Mouse (Mus musculus): ENCODE measurements around the gene Pde4a.
"Not testable (repeated sequence)": the region's sequence is repeated elsewhere in the genome, so short reads cannot be mapped to it uniquely, and the experiment has no call there.

The Pde4a gene

GRCm38 (mm10) chr9:21245113-21245487 is 79.6 kb downstream of the Pde4a start:
- no peak for DNase-seq

- DNase-seq: no peak
Observed at GRCm38 (mm10) chr9:21246342-21246741, 80.8 kb downstream of the Pde4a start.

- DNase-seq: peak; percentile 66
Observed at GRCm38 (mm10) chr9:21248326-21248725, 82.8 kb downstream of the Pde4a start, which contains the start of gene S1pr5. S1pr5 (minus strand) TSS chr9:21248443.

- DNase-seq: no peak
Observed at GRCm38 (mm10) chr9:21249629-21250508, 84.4 kb downstream of the Pde4a start.

- no peak for DNase-seq
Observed at GRCm38 (mm10) chr9:21250509-21250908, 85.0 kb downstream of the Pde4a start.

- no peak for DNase-seq
Observed at GRCm38 (mm10) chr9:21251116-21251735, 85.7 kb downstream of the Pde4a start.

- DNase-seq: no peak
Observed at GRCm38 (mm10) chr9:21254690-21255089, 89.2 kb downstream of the Pde4a start.

GRCm38 (mm10) chr9:21256349-21256748 is 90.8 kb downstream of the Pde4a start:
- DNase-seq: not testable (repeated sequence)

- no peak for DNase-seq
Observed at GRCm38 (mm10) chr9:21260491-21261040, 95.1 kb downstream of the Pde4a start.

GRCm38 (mm10) chr9:21261831-21262230 is 96.3 kb downstream of the Pde4a start:
- no peak for DNase-seq

Data from kidney, postnatal 10 days (tissue).